Mouse (Mus musculus) adrenal gland, adult 18-20 months (tissue): ENCODE data around the gene Zfp609. TPM values are rescaled to one million over a fixed set of nuclear protein-coding genes. Genes with fewer than 3 reads are reported as not detected.
"Not testable (repeated sequence)": the region's sequence is repeated elsewhere in the genome, so short reads cannot be mapped to it uniquely, and the experiment has no call there.

Source experiments
- DNase-seq, 2 experiments: peaks; one replicate each; pipeline ENCODE4 v3.0.0; 2021 to 2022; ENCODE audit warnings: low spot score in 2 of 2
- total RNA-seq, 2 experiments: library from RNA; stranded (reverse); gene quantifications; 1 replicate in 1 of 2; 2 replicates in 1 of 2; pipeline ENCODE4 v1.2.3; 2021

The Zfp609 gene
- total RNA-seq, 2 experiments from 2014 or later = 19.6 to 24.4 TPM

GRCm38 (mm10) chr9:65725291-65725622 lies 102.1 kb downstream of the Zfp609 start:
- DNase-seq = no peak

GRCm38 (mm10) chr9:65724471-65725290 lies 102.7 kb downstream of the Zfp609 start:
- DNase-seq = no peak

- no peak for DNase-seq
These were observed 106.2 kb downstream of the Zfp609 start for GRCm38 (mm10) chr9:65721161-65721566.

GRCm38 (mm10) chr9:65718195-65718594 lies 109.2 kb downstream of the Zfp609 start:
- no peak for DNase-seq

- DNase-seq = no peak
These were observed 123.3 kb downstream of the Zfp609 start for GRCm38 (mm10) chr9:65703926-65704595.

- DNase-seq = no peak
These were observed 124.1 kb downstream of the Zfp609 start for GRCm38 (mm10) chr9:65703241-65703640.

- no peak for DNase-seq
These were observed 125.1 kb downstream of the Zfp609 start for GRCm38 (mm10) chr9:65702286-65702685.

- DNase-seq = no peak
These were observed 126.9 kb downstream of the Zfp609 start for GRCm38 (mm10) chr9:65700504-65700903.

GRCm38 (mm10) chr9:65697992-65698391 lies 129.4 kb downstream of the Zfp609 start:
- DNase-seq = no peak

- DNase-seq = no peak
These were observed 130.0 kb downstream of the Zfp609 start for GRCm38 (mm10) chr9:65697356-65697755.

- DNase-seq = no peak
These were observed 131.0 kb downstream of the Zfp609 start for GRCm38 (mm10) chr9:65696337-65696736.

GRCm38 (mm10) chr9:65695646-65696045 lies 131.7 kb downstream of the Zfp609 start:
- no peak for DNase-seq

GRCm38 (mm10) chr9:65692959-65693603 lies 134.3 kb downstream of the Zfp609 start:
- no peak for DNase-seq

- DNase-seq = no peak
These were observed 134.9 kb downstream of the Zfp609 start for GRCm38 (mm10) chr9:65692466-65692865.

GRCm38 (mm10) chr9:65689869-65690268 lies 137.5 kb downstream of the Zfp609 start:
- DNase-seq = not testable (repeated sequence)

- DNase-seq = no peak
These were observed 142.7 kb downstream of the Zfp609 start for GRCm38 (mm10) chr9:65684704-65685103.

GRCm38 (mm10) chr9:65682994-65683393 lies 144.4 kb downstream of the Zfp609 start:
- no peak for DNase-seq

- DNase-seq = no peak
These were observed 145.2 kb downstream of the Zfp609 start for GRCm38 (mm10) chr9:65682183-65682582.

- no peak for DNase-seq
These were observed 145.8 kb downstream of the Zfp609 start for GRCm38 (mm10) chr9:65681634-65681940.

GRCm38 (mm10) chr9:65680938-65681633 lies 146.3 kb downstream of the Zfp609 start:
- no peak for DNase-seq

- no peak for DNase-seq
These were observed 148.1 kb downstream of the Zfp609 start for GRCm38 (mm10) chr9:65679181-65679761.
